Comparison of ENCODE assay signal across 20 mouse cellular contexts in genomic region chr3:52218864-52219263, GRCm38 (mm10). TPM values are rescaled to one million over a fixed set of nuclear protein-coding genes. Genes with fewer than 3 reads are reported as not detected.
A peak's percentile ranks its signal among the peaks of the same experiment; 100 is the strongest.
DNase-seq lines count a peak whose midpoint lies in the region; ATAC-seq and TF ChIP-seq lines count a peak whose summit lies in the region.
"Had no signal": no experiment of that assay in that cellular context is flagged by ENCODE, and none has a peak within 500 bp of the region (broad histone marks: within the 10 kb centered on the region; RNA-seq: fewer than 3 reads in every experiment).

No protein-coding gene starts in this region.

- H3K27ac ChIP-seq in heart, embryonic 16.5 days (ENCODE audit: low read length): peak overlapping the region; percentile 41; the same call in 1 of the 2 replicates
- H3K27ac ChIP-seq in neural tube, embryonic 15.5 days (replicated peaks): no peak overlapping the region
- H3K27ac ChIP-seq: forebrain, embryonic 10.5 days; gastrocnemius, adult 2 months; hindbrain, embryonic 12.5 days; layer of hippocampus, adult 2 months; midbrain, embryonic 12.5 days had no signal

- no peaks in the 10 kb centered on the region for H3K9me3 ChIP-seq in heart, embryonic 16.5 days (replicated peaks; ENCODE audit: control insufficient read depth, low read length)
- H3K9me3 ChIP-seq in neural tube, embryonic 15.5 days (replicated peaks): no peaks in the 10 kb centered on the region
- H3K9me3 ChIP-seq: forebrain, embryonic 10.5 days; hindbrain, embryonic 12.5 days; midbrain, embryonic 12.5 days had no signal

- H3K36me3 ChIP-seq in heart, embryonic 16.5 days (ENCODE audit: control insufficient read depth, insufficient read depth): no peaks in the 10 kb centered on the region
- H3K36me3 ChIP-seq in neural tube, embryonic 15.5 days: no peaks in the 10 kb centered on the region
- H3K36me3 ChIP-seq: forebrain, embryonic 10.5 days; hindbrain, embryonic 12.5 days; midbrain, embryonic 12.5 days had no signal

- TF ChIP-seq POLR2A in brain, embryonic 14.5 days (IDR thresholded peaks at IDR 0.05; ENCODE audit: borderline replicate concordance, extremely low read depth, insufficient read depth, insufficient read length, poor library complexity, severe bottlenecking): no peak

- no peak overlapping the region for H3K9ac ChIP-seq in heart, embryonic 16.5 days (ENCODE audit: low read length)
- no peak overlapping the region for H3K9ac ChIP-seq in neural tube, embryonic 15.5 days (replicated peaks)
- H3K9ac ChIP-seq: hindbrain, embryonic 12.5 days; midbrain, embryonic 12.5 days had no signal

- in situ Hi-C loops in Patski (cut with MboI; ENCODE audit: low pct_unique_long_range_greater_than_20kb): no loop called here

- POLR2A ChIA-PET in Patski (lab: Charles Lee): interaction anchor here (1.0 kb wide), 1 partner anchor 736 kb away, joined by 3 read pairs; no protein-coding TSS in a partner anchor

- CTCF ChIA-PET in Patski (lab: Charles Lee): interaction anchor here (1.0 kb wide), 1 partner anchor 172 kb away, joined by 3 read pairs; no protein-coding TSS in a partner anchor

- no peaks in the 10 kb centered on the region for H3K27me3 ChIP-seq in heart, embryonic 16.5 days (ENCODE audit: control insufficient read depth, insufficient read depth, low read length)
- no peaks in the 10 kb centered on the region for H3K27me3 ChIP-seq in Patski
- H3K27me3 ChIP-seq in neural tube, embryonic 15.5 days (replicated peaks): no peaks in the 10 kb centered on the region
- H3K27me3 ChIP-seq: hindbrain, embryonic 12.5 days; midbrain, embryonic 12.5 days had no signal

- peak; percentile 37; the same call in 1 of the 2 replicates for ATAC-seq in heart, embryonic 16.5 days (replicated peaks; ENCODE audit: extremely low read depth, insufficient read depth, low FRiP score)
- ATAC-seq in Patski: peak; percentile 3
- no peak for ATAC-seq in neural tube, embryonic 15.5 days (ENCODE audit: low FRiP score)

- H3K4me3 ChIP-seq in heart, embryonic 16.5 days (ENCODE audit: low read length): no peak overlapping the region
- H3K4me3 ChIP-seq in neural tube, embryonic 15.5 days (replicated peaks): no peak overlapping the region
- H3K4me3 ChIP-seq: forebrain, embryonic 10.5 days; gastrocnemius, adult 2 months; hindbrain, embryonic 12.5 days; layer of hippocampus, adult 2 months; midbrain, embryonic 12.5 days had no signal

- H3K4me2 ChIP-seq in heart, embryonic 16.5 days (ENCODE audit: low read depth, low read length): peak overlapping the region; percentile 24; the same call in 1 of the 2 replicates
- no peak overlapping the region for H3K4me2 ChIP-seq in neural tube, embryonic 15.5 days
- H3K4me2 ChIP-seq: hindbrain, embryonic 12.5 days; midbrain, embryonic 12.5 days had no signal

- H3K4me1 ChIP-seq in heart, embryonic 16.5 days (ENCODE audit: control insufficient read depth, insufficient read depth, low read length): peaks cover 13% of the 10 kb centered on the region
- no peaks in the 10 kb centered on the region for H3K4me1 ChIP-seq in neural tube, embryonic 15.5 days
- H3K4me1 ChIP-seq: forebrain, embryonic 10.5 days; hindbrain, embryonic 12.5 days; midbrain, embryonic 12.5 days had no signal

- no peak for TF ChIP-seq CTCF in Patski (IDR thresholded peaks at IDR 0.05)
- TF ChIP-seq CTCF in brain, embryonic 14.5 days (IDR thresholded peaks at IDR 0.05; ENCODE audit: borderline replicate concordance, extremely low read depth, insufficient read depth, insufficient read length): no peak

- WGBS in heart, embryonic 16.5 days: 30% methylated on average over 7 of the region's 7 CpGs
- WGBS in neural tube, embryonic 15.5 days: 63% methylated on average over 7 of the region's 7 CpGs

- DNase-seq in heart, adult 9 months (ENCODE audit: low spot score in 2 of 2): no peak
- peak; percentile 13 to 35 for DNase-seq in kidney, postnatal 4 days
- no peak for DNase-seq in kidney, postnatal 14 days
- DNase-seq in Patski (ENCODE audit: low read depth, low spot score): peak; percentile 57
- DNase-seq in brain, embryonic 14.5 days (ENCODE audit: low read depth): peak; percentile 14
- DNase-seq: adrenal gland, postnatal 25 days; cerebellum, adult 11-12 months; cerebellum, postnatal 14 days; embryo, embryonic 11 days; gastrocnemius, adult 2 months; kidney, adult 9 months; left cerebral cortex, postnatal 4 days; lung, adult 18-20 months; thymus, postnatal 25 days had no signal

RNA-seq across cellular contexts. Expression of gene Foxo1, which starts 49.3 kb away (rescaled TPM):
- polyA plus RNA-seq in heart, embryonic 16.5 days (2015; fragmentation: Nextera tagmentation; extraction: Ambion mirVana): 4.9 and 5.1 TPM in 2 replicates
- 15.5 TPM for polyA plus RNA-seq in Patski (2021)
- polyA plus RNA-seq in brain, embryonic 14.5 days (2012; rRNA removed): 3.5 and 5.8 TPM in 2 replicates
- polyA plus RNA-seq in neural tube, embryonic 15.5 days (2015; fragmentation: Nextera tagmentation; extraction: Ambion mirVana): 2.7 and 3.5 TPM in 2 replicates

Comparison
In these comparisons a context has a peak if more than half of its experiments do, and no peak if none do; other contexts are left out.
1. DNase-seq: peak in kidney, postnatal 4 days (2 of 2), Patski (single experiment) and brain, embryonic 14.5 days (single experiment); none in heart, adult 9 months (0 of 2) and kidney, postnatal 14 days (single experiment).